Mouse (Mus musculus): ENCODE results near the gene Gpr161. TPM values are rescaled to one million over a fixed set of nuclear protein-coding genes. Genes with fewer than 3 reads are reported as not detected.

Gpr161 gene
- total RNA-seq, 2 experiments from 2014 or later: not detected

Other genes with a start within 250 kb of the Gpr161 start
- not detected in 2 replicates for gene Tbx19, start 135.0 kb upstream of the Gpr161 start, total RNA-seq (2015; ENCODE audit: low replicate concordance)
- gene Tbx19, start 135.0 kb upstream of the Gpr161 start, total RNA-seq (2017; ENCODE audit: low replicate concordance): not detected in 2 replicates
- gene Sft2d2, start 101.4 kb upstream of the Gpr161 start, total RNA-seq (2015; ENCODE audit: low replicate concordance): 7.9 and 11.5 TPM in 2 replicates
- 7.1 and 10.3 TPM in 2 replicates for gene Sft2d2, start 101.4 kb upstream of the Gpr161 start, total RNA-seq (2017; ENCODE audit: low replicate concordance)
- gene Tiprl, start 58.8 kb upstream of the Gpr161 start, total RNA-seq (2015; ENCODE audit: low replicate concordance): 3.1 and 10.4 TPM in 2 replicates
- 7.0 and 29.6 TPM in 2 replicates for gene Tiprl, start 58.8 kb upstream of the Gpr161 start, total RNA-seq (2017; ENCODE audit: low replicate concordance)
- 279 and 286 TPM in 2 replicates for gene Dcaf6, start 164.7 kb downstream of the Gpr161 start, total RNA-seq (2015; ENCODE audit: low replicate concordance)
- gene Dcaf6, start 164.7 kb downstream of the Gpr161 start, total RNA-seq (2017; ENCODE audit: low replicate concordance): 422 and 486 TPM in 2 replicates
- 195 and 257 TPM in 2 replicates for gene Mpc2, start 164.8 kb downstream of the Gpr161 start, total RNA-seq (2015; ENCODE audit: low replicate concordance)
- gene Mpc2, start 164.8 kb downstream of the Gpr161 start, total RNA-seq (2017; ENCODE audit: low replicate concordance): 180 and 286 TPM in 2 replicates
- gene Adcy10, start 189.4 kb downstream of the Gpr161 start, total RNA-seq (2015; ENCODE audit: low replicate concordance): 4.4 TPM in 1 of 2 replicates, not detected in the other
- 0.60 and 2.8 TPM in 2 replicates for gene Adcy10, start 189.4 kb downstream of the Gpr161 start, total RNA-seq (2017; ENCODE audit: low replicate concordance)